Mouse (Mus musculus) spleen, adult 12 weeks (tissue): ENCODE measurements around the gene Dusp5.
"Not testable (repeated sequence)": the region's sequence is repeated elsewhere in the genome, so short reads cannot be mapped to it uniquely, and the experiment has no call there.

Source experiments
- DNase-seq: peaks from one replicate; pipeline ENCODE4 v3.0.0; 2022; ENCODE audit warnings: low spot score

Dusp5 gene

GRCm38 (mm10) chr19:53575296-53576010 is 46.5 kb downstream of the Dusp5 start:
- no peak for DNase-seq

- no peak for DNase-seq
Measured at GRCm38 (mm10) chr19:53576061-53576460, 47.2 kb downstream of the Dusp5 start.

- no peak for DNase-seq
Measured at GRCm38 (mm10) chr19:53577025-53577800, 48.3 kb downstream of the Dusp5 start.

GRCm38 (mm10) chr19:53578597-53579252 is 49.8 kb downstream of the Dusp5 start:
- peak; percentile 36 for DNase-seq

- DNase-seq, result not testable (repeated sequence)
Measured at GRCm38 (mm10) chr19:53580271-53580670, 51.4 kb downstream of the Dusp5 start.

GRCm38 (mm10) chr19:53587686-53588085 is 58.8 kb downstream of the Dusp5 start:
- not testable (repeated sequence) for DNase-seq

GRCm38 (mm10) chr19:53588968-53589367 is 60.1 kb downstream of the Dusp5 start, which contains the start of gene Nutf2-ps1:
Gene Nutf2-ps1, minus strand, starts transcription at chr19:53589068.
- not testable (repeated sequence) for DNase-seq
